Mouse (Mus musculus): Measurements from ENCODE around the gene Siglecg. TPM values are rescaled to one million over a fixed set of nuclear protein-coding genes. Genes with fewer than 3 reads are reported as not detected.

Gene Siglecg
- polyA plus RNA-seq, 1 experiment from 2014 or later = 0.08 TPM

GRCm38 (mm10) chr7:43465344-43466098 lies 57.5 kb downstream of the Siglecg start:
- H3K9ac ChIP-seq (replicated peaks) = peak overlapping the region; percentile 64
- no peaks in the 10 kb centered on the region for H3K36me3 ChIP-seq
- peak overlapping the region; percentile 49 for H3K4me3 ChIP-seq (replicated peaks)
- ATAC-seq = peak; percentile 82
- H3K4me1 ChIP-seq (replicated peaks) = peaks cover 18% of the 10 kb centered on the region
- peak overlapping the region; percentile 76 for H3K4me2 ChIP-seq (replicated peaks)
- H3K9me3 ChIP-seq = no peaks in the 10 kb centered on the region
- H3K27me3 ChIP-seq = peaks cover 24% of the 10 kb centered on the region
- H3K27ac ChIP-seq = no peak overlapping the region
- WGBS = under 1% methylated on average over 33 of the region's 33 CpGs

DNA sequence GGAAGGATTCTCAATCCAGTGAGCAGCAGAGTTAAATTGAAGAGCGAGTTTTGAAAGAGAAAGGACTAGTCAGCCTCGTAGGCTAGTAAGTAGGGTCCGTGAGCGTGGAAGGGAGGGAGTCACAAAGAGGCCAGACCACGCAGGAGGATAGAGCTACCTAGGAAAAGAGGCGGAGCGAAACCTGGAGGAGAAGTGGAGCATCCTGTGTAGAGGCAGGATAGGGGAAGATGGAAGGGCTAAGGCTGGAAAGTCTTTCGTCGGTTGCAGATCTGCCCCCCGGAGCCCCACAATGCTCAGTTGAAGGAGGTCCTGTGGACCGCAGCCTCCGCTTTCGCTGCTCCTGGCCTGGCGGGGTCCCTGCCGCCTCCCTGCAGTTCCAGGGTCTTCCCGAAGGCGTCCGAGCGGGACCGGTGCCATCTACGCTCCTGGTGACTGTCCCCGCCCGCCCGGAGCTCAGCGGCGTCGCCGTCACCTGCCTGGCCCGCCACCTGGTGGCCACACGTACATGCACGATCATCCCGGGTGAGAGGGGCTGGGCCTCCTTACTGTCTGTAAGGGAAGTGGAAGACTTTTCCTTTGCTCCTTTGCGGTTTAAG lies 58.2 kb downstream of the Siglecg start:
- peaks cover 18% of the 10 kb centered on the region for H3K4me1 ChIP-seq (replicated peaks)
- H3K27ac ChIP-seq = no peak overlapping the region
- H3K9me3 ChIP-seq = no peaks in the 10 kb centered on the region
- H3K36me3 ChIP-seq = no peaks in the 10 kb centered on the region
- 2% methylated on average over 32 of the region's 33 CpGs for WGBS
- H3K4me3 ChIP-seq (replicated peaks) = peak overlapping the region; percentile 49
- peak overlapping the region; percentile 54 for H3K9ac ChIP-seq (replicated peaks)
- H3K27me3 ChIP-seq = peaks cover 24% of the 10 kb centered on the region
- peak overlapping the region; percentile 76 for H3K4me2 ChIP-seq (replicated peaks)
- peak; percentile 69 for ATAC-seq

Small RNA genes lying within 50 kb of the gene (microRNA-seq; reads per million reads assigned to microRNA genes)
- not detected for gene Mir7051

Other genes with a start within 250 kb of the Siglecg start
- 17.8 and 19.5 TPM in 2 replicates for gene Zfp715, start 94.9 kb upstream of the Siglecg start, polyA plus RNA-seq (2015; fragmentation: Nextera tagmentation; extraction: Ambion mirVana)
- gene Siglecf, start 56.9 kb upstream of the Siglecg start, polyA plus RNA-seq (2015; fragmentation: Nextera tagmentation; extraction: Ambion mirVana) = 0.12 and 0.22 TPM in 2 replicates
- not detected in 2 replicates for gene Lim2, start 19.5 kb downstream of the Siglecg start, polyA plus RNA-seq (2015; fragmentation: Nextera tagmentation; extraction: Ambion mirVana)
- gene Nkg7, start 28.9 kb downstream of the Siglecg start, polyA plus RNA-seq (2015; fragmentation: Nextera tagmentation; extraction: Ambion mirVana) = not detected in 2 replicates
- gene Cldnd2, start 32.6 kb downstream of the Siglecg start, polyA plus RNA-seq (2015; fragmentation: Nextera tagmentation; extraction: Ambion mirVana) = not detected in 2 replicates
- 142 TPM in 2 replicates for gene Etfb, start 35.9 kb downstream of the Siglecg start, polyA plus RNA-seq (2015; fragmentation: Nextera tagmentation; extraction: Ambion mirVana)
- 0.48 TPM in 1 of 2 replicates, not detected in the other for gene Gm45233, start 35.9 kb downstream of the Siglecg start, polyA plus RNA-seq (2015; fragmentation: Nextera tagmentation; extraction: Ambion mirVana)
- 7.8 and 10.3 TPM in 2 replicates for gene Vsig10l, start 54.9 kb downstream of the Siglecg start, polyA plus RNA-seq (2015; fragmentation: Nextera tagmentation; extraction: Ambion mirVana)
- gene Iglon5, start 81.9 kb downstream of the Siglecg start, polyA plus RNA-seq (2015; fragmentation: Nextera tagmentation; extraction: Ambion mirVana) = 6.3 and 7.5 TPM in 2 replicates
- gene 4931406B18Rik, start 97.7 kb downstream of the Siglecg start, polyA plus RNA-seq (2015; fragmentation: Nextera tagmentation; extraction: Ambion mirVana) = 0.04 TPM in 1 of 2 replicates, not detected in the other
- gene Cd33, start 136.2 kb downstream of the Siglecg start, polyA plus RNA-seq (2015; fragmentation: Nextera tagmentation; extraction: Ambion mirVana) = 0.35 and 1.1 TPM in 2 replicates
- gene Zfp658, start 154.1 kb downstream of the Siglecg start, polyA plus RNA-seq (2015; fragmentation: Nextera tagmentation; extraction: Ambion mirVana) = 10.3 and 11.1 TPM in 2 replicates
- gene Zfp719, start 171.4 kb downstream of the Siglecg start, polyA plus RNA-seq (2015; fragmentation: Nextera tagmentation; extraction: Ambion mirVana) = 16.4 and 17.7 TPM in 2 replicates
- gene Zfp819, start 199.0 kb downstream of the Siglecg start, polyA plus RNA-seq (2015; fragmentation: Nextera tagmentation; extraction: Ambion mirVana) = 0.46 TPM in 1 of 2 replicates, not detected in the other
- not detected in 2 replicates for gene Ceacam18, start 226.5 kb downstream of the Siglecg start, polyA plus RNA-seq (2015; fragmentation: Nextera tagmentation; extraction: Ambion mirVana)

All from midbrain, embryonic 13.5 days (tissue).